ENCODE assay signal across 19 mouse cellular contexts in genomic region chr5:118961091-118961490, GRCm38 (mm10).
DNase-seq lines count a peak whose midpoint lies in the region; ATAC-seq and TF ChIP-seq lines count a peak whose summit lies in the region.
"Had no signal": no experiment of that assay in that cellular context is flagged by ENCODE, and none has a peak within 500 bp of the region (broad histone marks: within the 10 kb centered on the region; RNA-seq: fewer than 3 reads in every experiment).

No protein-coding gene starts in this region.

- ATAC-seq in forebrain, embryonic 16.5 days: no peak
- ATAC-seq: forebrain, embryonic 15.5 days had no signal

- peak; percentile 19 for DNase-seq in lung, postnatal 10 days
- DNase-seq in lung, adult 2 months: no peak
- peak; percentile 57 for DNase-seq in adrenal gland, adult 8-10 months
- peak; percentile 76 to 80 for DNase-seq in adrenal gland, postnatal 36 days
- peak; percentile 70 for DNase-seq in kidney, postnatal 14 days
- no peak for DNase-seq in cerebellum, adult 8-10 months
- DNase-seq in left cerebral cortex, postnatal 25 days (ENCODE audit: low spot score in 2 of 2): no peak
- DNase-seq: cerebellum, adult 9-10 months; gastrocnemius, postnatal 36 days; lung, postnatal 4 days; right cerebral cortex, postnatal 25 days; thymus, adult 2 months had no signal

- H3K36me3 ChIP-seq in forebrain, embryonic 16.5 days (ENCODE audit: control insufficient read depth, insufficient read depth): no peaks in the 10 kb centered on the region
- H3K36me3 ChIP-seq: embryonic facial prominence, embryonic 13.5 days; forebrain, embryonic 15.5 days; liver, embryonic 15.5 days; neural tube, embryonic 12.5 days; stomach, embryonic 15.5 days had no signal

- H3K9ac ChIP-seq in forebrain, embryonic 16.5 days (replicated peaks; ENCODE audit: low read depth, low read length): no peak overlapping the region
- H3K9ac ChIP-seq: embryonic facial prominence, embryonic 13.5 days; forebrain, embryonic 15.5 days; liver, embryonic 15.5 days; neural tube, embryonic 12.5 days; stomach, embryonic 15.5 days had no signal

- intact Hi-C loops in left cerebral cortex, postnatal 25 days (cut with DNase I): no loop called here

- no peak overlapping the region for H3K4me3 ChIP-seq in lung, adult 2 months (replicated peaks; ENCODE audit: extremely low read depth, low read depth, low read length)
- no peak overlapping the region for H3K4me3 ChIP-seq in forebrain, embryonic 16.5 days (replicated peaks; ENCODE audit: low read length)
- H3K4me3 ChIP-seq: embryonic facial prominence, embryonic 13.5 days; forebrain, embryonic 15.5 days; liver, embryonic 15.5 days; neural tube, embryonic 12.5 days; stomach, embryonic 15.5 days had no signal

- H3K27me3 ChIP-seq in forebrain, embryonic 16.5 days (replicated peaks; ENCODE audit: control insufficient read depth, insufficient read depth, low read length): no peaks in the 10 kb centered on the region
- H3K27me3 ChIP-seq: embryonic facial prominence, embryonic 13.5 days; forebrain, embryonic 15.5 days; liver, embryonic 15.5 days; neural tube, embryonic 12.5 days; stomach, embryonic 15.5 days had no signal

- 71% methylated on average over 11 of the region's 11 CpGs for whole genome bisulfite sequencing in lung, adult 2 months
- WGBS in forebrain, embryonic 16.5 days: 90% methylated on average over 11 of the region's 11 CpGs

- TF ChIP-seq CTCF in lung, adult 2 months (IDR thresholded peaks at IDR 0.05; ENCODE audit: insufficient read depth, low read length): no peak

- no peak for TF ChIP-seq POLR2A in lung, adult 2 months (IDR thresholded peaks at IDR 0.05; ENCODE audit: borderline replicate concordance, extremely low read depth, low read depth, low read length)

- no peaks in the 10 kb centered on the region for H3K4me1 ChIP-seq in lung, adult 2 months (ENCODE audit: control insufficient read depth, insufficient read depth, low read length)
- H3K4me1 ChIP-seq in forebrain, embryonic 16.5 days (replicated peaks; ENCODE audit: control insufficient read depth, insufficient read depth, low read length): peaks cover 5% of the 10 kb centered on the region
- H3K4me1 ChIP-seq: embryonic facial prominence, embryonic 13.5 days; liver, embryonic 15.5 days; stomach, embryonic 15.5 days had no signal

- H3K9me3 ChIP-seq in forebrain, embryonic 16.5 days (ENCODE audit: control insufficient read depth, low read length): no peaks in the 10 kb centered on the region
- H3K9me3 ChIP-seq: forebrain, embryonic 15.5 days; liver, embryonic 15.5 days; neural tube, embryonic 12.5 days; stomach, embryonic 15.5 days had no signal

- H3K4me2 ChIP-seq in forebrain, embryonic 16.5 days (ENCODE audit: low read length): no peak overlapping the region
- H3K4me2 ChIP-seq: embryonic facial prominence, embryonic 13.5 days; forebrain, embryonic 15.5 days; liver, embryonic 15.5 days; midbrain, embryonic 11.5 days; neural tube, embryonic 12.5 days; stomach, embryonic 15.5 days had no signal

- no peak overlapping the region for H3K27ac ChIP-seq in forebrain, embryonic 16.5 days (ENCODE audit: low read length)
- H3K27ac ChIP-seq: embryonic facial prominence, embryonic 13.5 days; forebrain, embryonic 15.5 days; liver, embryonic 15.5 days; neural tube, embryonic 12.5 days; stomach, embryonic 15.5 days had no signal

Comparison
In these comparisons a context has a peak if more than half of its experiments do, and no peak if none do; other contexts are left out.
1. DNase-seq: peak in lung, postnatal 10 days (single experiment), adrenal gland, adult 8-10 months (single experiment), adrenal gland, postnatal 36 days (2 of 2) and kidney, postnatal 14 days (single experiment); none in lung, adult 2 months (single experiment), cerebellum, adult 8-10 months (single experiment) and left cerebral cortex, postnatal 25 days (0 of 2).